Mouse (Mus musculus) urinary bladder, postnatal 4 days (tissue): ENCODE measurements around the gene Ckap5.

Experiments
- DNase-seq, 2 experiments: peaks; one replicate each; pipeline ENCODE4 v3.0.0; 2021 to 2022; ENCODE audit warnings: low spot score in 2 of 2

The Ckap5 gene

GRCm38 (mm10) chr2:91627486-91627885 is 100.9 kb downstream of the Ckap5 start:
- DNase-seq: peak in 1 of 2 experiments; percentile 45

- peak in 1 of 2 experiments; percentile 43 for DNase-seq
These were observed 101.6 kb downstream of the Ckap5 start for GRCm38 (mm10) chr2:91628171-91628570.

- no peak for DNase-seq
These were observed 103.1 kb downstream of the Ckap5 start for GRCm38 (mm10) chr2:91629682-91630081.

DNA sequence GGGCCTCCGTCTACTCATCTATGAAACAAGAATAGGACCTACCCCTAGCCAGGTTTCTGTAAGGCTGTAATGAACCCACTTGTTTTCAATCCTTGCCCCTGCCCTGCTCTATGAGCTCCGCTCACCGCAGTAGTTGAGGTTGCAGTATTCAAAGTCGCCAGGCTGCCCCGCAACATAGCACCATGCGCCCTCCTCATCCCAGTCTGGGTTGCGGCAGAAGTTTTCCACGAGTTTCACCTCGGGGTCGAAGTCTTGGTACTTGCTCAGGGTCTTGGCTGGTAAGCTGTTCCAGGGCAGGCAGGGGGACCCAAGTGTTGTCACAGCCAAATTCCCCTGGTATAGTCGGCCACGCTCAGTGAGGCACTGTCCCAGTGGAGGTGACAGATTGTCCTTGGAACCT is 103.8 kb downstream of the Ckap5 start:
- no peak for DNase-seq

DNA sequence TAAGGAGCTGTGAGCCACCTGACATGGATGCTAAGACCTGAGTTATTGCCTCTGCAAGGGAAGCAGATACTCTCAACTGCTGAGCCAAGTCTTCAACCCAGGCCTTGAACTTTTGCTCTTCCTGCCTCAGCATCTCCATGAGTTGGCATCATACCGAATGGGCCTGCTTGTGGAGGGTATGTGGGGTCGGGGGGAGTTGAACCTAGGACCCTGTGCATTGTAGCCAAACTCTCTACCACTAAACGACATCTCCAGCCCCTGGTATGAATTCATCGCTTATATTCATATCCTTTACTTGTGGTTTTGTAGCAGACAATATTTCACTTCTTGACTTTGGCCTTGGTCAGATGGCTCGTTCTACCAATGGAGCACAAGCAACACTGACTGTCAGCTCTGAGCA is 105.3 kb downstream of the Ckap5 start:
- DNase-seq: no peak

GRCm38 (mm10) chr2:91632316-91632715 is 105.8 kb downstream of the Ckap5 start:
- DNase-seq: no peak

DNA sequence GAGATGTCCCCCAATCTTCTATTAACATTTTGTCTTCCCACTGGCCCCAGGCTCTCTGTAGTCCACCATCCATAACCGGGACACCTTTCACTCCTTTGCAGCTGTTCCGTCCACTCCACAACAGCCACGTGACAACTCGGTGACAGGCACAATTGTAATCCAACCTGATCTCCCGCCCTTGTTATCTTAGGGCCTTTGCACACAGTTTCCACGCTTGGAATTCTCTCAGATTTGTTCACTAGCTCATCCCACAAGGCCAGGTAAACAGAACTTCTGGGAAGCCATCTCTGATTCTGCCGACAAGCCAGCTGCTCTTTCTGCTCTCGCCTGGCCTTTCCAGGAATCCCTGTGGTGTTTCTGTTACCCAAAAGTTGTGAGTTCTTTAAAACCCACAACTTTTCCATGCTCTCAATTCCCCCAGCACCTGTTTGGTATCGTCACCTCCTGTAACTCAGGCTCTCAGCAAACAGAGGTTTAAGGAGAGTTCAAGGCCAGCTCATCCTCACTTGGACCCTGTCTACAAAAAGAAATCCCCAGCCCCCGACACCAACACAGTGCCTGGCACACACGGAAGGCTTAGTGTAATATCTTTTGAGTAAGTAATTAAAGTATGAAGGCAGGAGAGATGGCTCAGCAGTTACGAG is 106.9 kb downstream of the Ckap5 start:
- no peak for DNase-seq

DNA sequence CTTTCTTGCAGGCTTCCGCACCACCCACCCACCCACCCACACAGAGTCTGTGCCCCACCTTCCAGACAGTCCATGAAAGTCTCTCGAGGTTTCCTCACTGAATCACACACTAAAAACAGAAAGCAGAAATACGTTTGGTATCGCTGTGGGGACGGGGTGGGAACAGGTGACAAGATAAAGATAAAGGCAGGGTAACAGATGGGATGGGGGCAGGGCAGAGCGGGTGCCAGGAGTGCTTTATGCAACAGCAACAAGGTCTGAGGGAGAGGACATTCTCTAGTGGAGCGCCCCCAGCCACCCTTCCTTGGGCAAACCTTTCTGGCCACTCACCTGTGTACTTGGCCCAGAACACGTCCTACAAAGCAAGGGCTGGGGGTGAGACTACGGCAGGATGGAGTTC is 108.3 kb downstream of the Ckap5 start:
- no peak for DNase-seq

DNA sequence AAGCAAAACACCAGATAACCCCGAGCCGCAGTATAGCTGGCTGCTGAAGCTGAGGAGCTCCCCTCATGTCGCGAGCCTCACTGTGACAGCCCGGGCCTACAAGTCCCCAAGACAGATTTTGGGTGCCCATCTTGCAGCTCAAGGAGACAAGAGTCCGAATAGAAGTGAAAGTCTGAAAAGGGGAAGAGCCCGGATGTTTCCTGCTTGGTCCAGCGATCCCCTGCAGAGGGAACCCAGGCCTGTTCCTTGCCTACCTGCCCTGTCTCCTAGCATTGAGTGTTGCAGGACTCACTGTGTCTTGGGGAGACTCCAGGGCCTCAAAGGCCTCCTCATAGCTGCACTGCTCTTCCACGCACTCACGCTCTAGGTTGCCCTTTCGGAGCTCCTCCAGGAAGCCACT is 108.9 kb downstream of the Ckap5 start:
- no peak for DNase-seq

- no peak for DNase-seq
These were observed 109.7 kb downstream of the Ckap5 start, which contains the start of gene F2 for GRCm38 (mm10) chr2:91636229-91636628. Gene F2, minus strand, starts transcription at chr2:91636414.

GRCm38 (mm10) chr2:91636727-91637338 is 110.3 kb downstream of the Ckap5 start:
- DNase-seq: no peak

- no peak for DNase-seq
These were observed 112.4 kb downstream of the Ckap5 start for GRCm38 (mm10) chr2:91638931-91639330.

- no peak for DNase-seq
These were observed 116.4 kb downstream of the Ckap5 start for GRCm38 (mm10) chr2:91642825-91643415.

GRCm38 (mm10) chr2:91644021-91644420 is 117.5 kb downstream of the Ckap5 start:
- no peak for DNase-seq

DNA sequence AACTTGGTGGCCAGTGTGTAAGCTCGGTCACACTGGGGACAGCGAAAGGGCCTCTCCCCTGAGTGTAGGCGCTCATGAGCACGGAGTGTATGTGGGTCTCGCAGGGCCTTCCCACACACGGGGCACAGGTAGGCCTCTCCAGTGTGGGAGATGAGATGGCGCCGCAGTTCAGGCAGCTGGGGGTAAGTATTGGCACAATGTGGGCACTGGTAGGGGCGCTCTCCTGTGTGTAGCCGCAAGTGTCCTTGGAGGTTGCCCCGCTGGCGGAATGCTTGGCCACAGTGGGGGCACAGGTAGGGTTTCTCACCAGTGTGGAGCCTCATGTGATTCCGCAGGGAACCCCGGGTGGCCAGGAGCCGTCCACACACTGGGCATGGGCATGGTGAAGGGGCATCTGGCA is 118.8 kb downstream of the Ckap5 start:
- DNase-seq: no peak

DNA sequence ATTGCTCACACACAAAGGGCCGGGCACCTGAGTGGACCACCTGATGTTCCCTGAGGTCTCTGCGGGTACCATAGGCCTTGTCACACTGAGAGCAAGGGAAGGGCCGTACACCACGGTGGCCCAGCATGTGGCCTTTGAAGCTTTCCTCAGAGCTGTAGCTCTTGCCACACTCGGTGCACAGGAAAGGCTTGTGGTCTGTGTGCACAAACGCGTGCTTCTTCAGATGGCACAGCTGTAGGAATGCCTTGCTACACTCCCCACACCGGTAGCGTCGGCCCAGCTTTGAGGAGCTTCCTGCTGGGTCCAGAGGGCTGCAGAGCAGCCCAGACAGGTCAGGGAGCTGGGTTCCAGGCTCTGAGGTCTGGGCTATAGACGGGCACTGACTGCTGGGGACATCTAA is 119.2 kb downstream of the Ckap5 start:
- DNase-seq: no peak

DNA sequence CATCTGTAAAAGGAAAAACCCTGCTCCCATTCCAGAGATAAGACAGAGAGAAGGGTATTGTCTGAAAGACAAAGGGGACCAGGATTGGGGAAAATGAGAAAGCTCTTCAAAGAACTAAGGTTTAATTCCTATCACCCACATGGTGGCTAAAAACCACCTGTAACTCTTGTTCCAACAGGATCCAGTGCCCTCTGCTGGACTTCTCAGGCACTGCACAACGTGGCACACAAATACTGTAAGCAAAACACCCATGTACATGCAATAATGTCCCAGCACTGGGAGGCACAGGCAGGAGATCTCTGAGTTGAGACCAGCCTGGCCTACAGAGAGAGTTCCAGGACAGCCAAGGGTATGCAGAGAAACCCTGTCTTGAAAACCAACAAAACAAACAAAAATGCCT is 120.2 kb downstream of the Ckap5 start:
- no peak for DNase-seq

DNA sequence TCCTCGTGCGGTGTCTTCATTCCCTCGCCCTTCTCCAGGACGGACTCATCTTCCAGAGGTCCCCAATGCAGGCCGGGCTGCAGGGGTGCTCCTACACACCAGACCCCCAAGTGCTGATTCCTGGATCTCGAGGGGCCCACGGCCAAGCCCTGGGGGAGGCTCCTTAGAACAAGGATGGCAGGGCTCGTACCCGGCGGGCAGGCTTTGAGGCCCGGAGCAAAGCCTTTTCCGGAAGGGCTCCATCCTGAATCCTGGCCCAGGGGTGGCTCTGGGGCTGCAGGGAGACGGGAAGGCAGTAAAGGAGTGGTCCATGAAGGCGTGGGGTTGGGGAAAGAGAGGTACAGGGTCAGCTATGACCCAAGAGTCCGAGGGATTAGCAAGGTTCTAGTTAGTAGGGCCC is 122.6 kb downstream of the Ckap5 start:
- DNase-seq: no peak

GRCm38 (mm10) chr2:91649553-91650359 is 123.2 kb downstream of the Ckap5 start, which contains the start of the genes Zfp408 and Arhgap1:
Gene Zfp408, minus strand, starts transcription at chr2:91649791.
Gene Arhgap1, plus strand, starts transcription at chr2:91649860.
- DNase-seq: peak; percentile 94 to 98

DNA sequence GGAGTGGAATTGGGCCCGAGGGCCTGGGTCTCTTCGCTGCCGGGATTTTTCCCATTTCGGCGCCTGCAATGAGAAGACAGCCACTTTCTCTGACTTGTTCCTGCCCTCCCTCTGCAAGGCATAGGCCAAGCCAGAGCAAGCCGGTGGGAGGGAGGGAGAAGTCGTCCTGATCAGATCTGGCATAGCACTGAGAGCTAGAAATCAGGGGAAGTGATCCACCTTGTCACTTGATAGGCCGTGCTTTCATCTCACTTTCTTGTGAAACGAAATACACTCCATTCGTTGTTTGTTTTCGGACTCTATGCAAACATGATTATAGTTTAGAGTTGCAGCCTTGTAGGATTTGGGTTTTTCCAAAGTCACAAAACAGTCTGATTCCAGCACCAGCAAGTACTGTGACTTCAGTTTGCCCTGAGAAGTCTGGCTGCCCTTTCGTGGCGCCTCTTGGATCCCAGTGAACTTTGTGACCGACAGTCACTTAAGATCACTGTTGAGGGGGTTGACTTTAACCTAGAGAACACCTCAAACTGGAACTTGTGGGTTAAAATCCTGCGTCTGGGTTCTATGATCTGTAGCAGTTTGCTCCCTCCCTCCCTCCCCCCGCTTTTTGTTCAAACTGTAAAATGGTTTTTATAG is 123.9 kb downstream of the Ckap5 start:
- DNase-seq: no peak

- DNase-seq: no peak
These were observed 125.1 kb downstream of the Ckap5 start for GRCm38 (mm10) chr2:91651458-91652258.
